Mouse (Mus musculus) ES-CJ7 (cell line): ENCODE results near the gene Gm48552.

Experiments used
- DNase-seq: peaks from one replicate; pipeline ENCODE4 v3.0.0; 2011; ENCODE audit warnings: low read depth, low spot score

Gm48552 gene

GRCm38 (mm10) chr10:81405588-81406201 is 16.9 kb downstream of the Gm48552 start:
- peak; percentile 75 for DNase-seq

- no peak for DNase-seq
Observed at GRCm38 (mm10) chr10:81406504-81407440, 18.0 kb downstream of the Gm48552 start.

- DNase-seq = peak; percentile 69
Observed at GRCm38 (mm10) chr10:81407539-81408423, 19.0 kb downstream of the Gm48552 start.

GRCm38 (mm10) chr10:81408424-81408729 is 19.6 kb downstream of the Gm48552 start:
- DNase-seq = no peak

- DNase-seq = peak; percentile 79
Observed at GRCm38 (mm10) chr10:81408871-81409291, 20.1 kb downstream of the Gm48552 start.

GRCm38 (mm10) chr10:81409330-81409729 is 20.5 kb downstream of the Gm48552 start:
- peak; percentile 85 for DNase-seq

- no peak for DNase-seq
Observed at GRCm38 (mm10) chr10:81410350-81410749, 21.5 kb downstream of the Gm48552 start.

- no peak for DNase-seq
Observed at GRCm38 (mm10) chr10:81410981-81411380, 22.2 kb downstream of the Gm48552 start.

GRCm38 (mm10) chr10:81411471-81412400 is 22.9 kb downstream of the Gm48552 start:
- DNase-seq = no peak

GRCm38 (mm10) chr10:81412586-81413309 is 23.9 kb downstream of the Gm48552 start:
- no peak for DNase-seq

- DNase-seq = peak; percentile 92
Observed at GRCm38 (mm10) chr10:81413310-81414261, 24.8 kb downstream of the Gm48552 start.

- peak; percentile 84 for DNase-seq
Observed at GRCm38 (mm10) chr10:81414682-81415081, 25.9 kb downstream of the Gm48552 start.

- DNase-seq = no peak
Observed at GRCm38 (mm10) chr10:81415146-81415545, 26.3 kb downstream of the Gm48552 start.

- no peak for DNase-seq
Observed at GRCm38 (mm10) chr10:81415549-81416310, 26.9 kb downstream of the Gm48552 start.

GRCm38 (mm10) chr10:81416581-81417226 is 27.9 kb downstream of the Gm48552 start:
- DNase-seq = peak; percentile 98

GRCm38 (mm10) chr10:81417227-81418215 is 28.7 kb downstream of the Gm48552 start:
- DNase-seq = no peak
